Mouse (Mus musculus) stomach, postnatal 0 days (tissue): Measurements from ENCODE around the gene Plekha7. TPM values are rescaled to one million over a fixed set of nuclear protein-coding genes. Genes with fewer than 3 reads are reported as not detected.

Experiments used
- ATAC-seq: fragments of 200-750 bp; cut with Nextera tagmentation; 2 replicates; pipeline ENCODE4 v1.8.0; 2017; ENCODE audit not compliant: low FRiP score, low TSS enrichment
- DNase-seq: peaks from one replicate; pipeline ENCODE4 v3.0.0-alpha.2; 2016; ENCODE audit warnings: low spot score
- H3K27ac ChIP-seq: fragments of 300-500 bp; sonication (generic); replicated peaks from 2 replicates; pipeline ENCODE4 v1.5.1; 2014; ENCODE audit warnings: mild to moderate bottlenecking, control low read depth
- H3K27me3 ChIP-seq: fragments of 300-500 bp; sonication (generic); 2 replicates; pipeline ENCODE4 v1.6.1; 2014; ENCODE audit warnings: low read length; ENCODE audit not compliant: control insufficient read depth, insufficient read depth
- H3K36me3 ChIP-seq: fragments of 300-500 bp; sonication (generic); 2 replicates; pipeline ENCODE4 v1.6.1; 2014; ENCODE audit warnings: low read length, mixed read lengths; ENCODE audit not compliant: control insufficient read depth, insufficient read depth
- H3K4me1 ChIP-seq: fragments of 300-500 bp; sonication (generic); replicated peaks from 2 replicates; pipeline ENCODE4 v1.6.1; 2014; ENCODE audit warnings: antibody characterized with exemption; ENCODE audit not compliant: control insufficient read depth, insufficient read depth
- H3K4me2 ChIP-seq: fragments of 300-500 bp; sonication (generic); replicated peaks from 2 replicates; pipeline ENCODE4 v1.6.1; 2014; ENCODE audit warnings: low read depth, mild to moderate bottlenecking, control low read depth, moderate library complexity
- H3K4me3 ChIP-seq: fragments of 300-500 bp; sonication (generic); 2 replicates; pipeline ENCODE4 v1.5.1; 2014; ENCODE audit warnings: low read depth, low read length, control low read depth
- H3K9ac ChIP-seq: fragments of 300-500 bp; sonication (generic); 2 replicates; pipeline ENCODE4 v1.6.1; 2014; ENCODE audit warnings: mild to moderate bottlenecking, low read length, control low read depth, mixed read lengths
- H3K9me3 ChIP-seq: fragments of 300-500 bp; sonication (generic); 2 replicates; pipeline ENCODE4 v1.6.1; 2016; ENCODE audit warnings: low read length; ENCODE audit not compliant: control insufficient read depth
- CTCF ChIP-seq: IDR thresholded peaks from 2 replicates; pipeline ENCODE4 v1.5.1; 2016; ENCODE audit warnings: antibody characterized with exemption, low read depth, mild to moderate bottlenecking, moderate library complexity
- EP300 ChIP-seq: optimal IDR thresholded peaks from 2 replicates; pipeline ENCODE3; 2016; ENCODE audit warnings: antibody characterized with exemption
- WGBS: fragments of 180-500 bp; shearing (Covaris S2); extraction: QIAGEN DNeasy Blood & Tissue Kit; methylation state at CpG from one replicate; pipeline ENCODE4 v1.1.7; 2014; 5-methylcytosine and 5-hydroxymethylcytosine counted together
- polyA plus RNA-seq: library from polyadenylated mRNA; unstranded; fragments of >200 nt; fragmentation: Nextera tagmentation; extraction: Ambion mirVana; gene quantifications from 2 replicates; pipeline ENCODE4 v1.2.1, GENCODE M21; 2015

Plekha7 gene
- polyA plus RNA-seq, 1 experiment from 2014 or later, result 10.1 TPM

DNA sequence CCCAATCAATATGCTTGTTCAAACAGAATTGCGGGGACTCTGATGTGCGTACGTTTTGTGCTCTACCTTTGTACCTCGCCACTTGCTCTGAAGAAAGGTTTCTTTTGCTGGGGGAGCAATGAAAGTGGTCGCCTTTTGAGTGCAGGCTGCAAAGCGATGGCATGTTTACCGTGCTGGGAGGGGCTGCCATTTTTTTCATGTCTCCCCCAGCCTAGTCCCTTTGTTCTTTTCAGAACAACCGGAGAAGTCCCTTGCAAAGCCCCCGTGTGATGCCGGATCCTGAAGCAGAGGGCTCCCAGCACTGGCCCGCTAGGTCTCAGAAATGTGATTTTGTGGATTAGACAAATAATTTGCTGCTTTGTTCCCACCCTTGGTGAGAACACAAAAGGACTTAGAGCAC is 187.0 kb downstream of the Plekha7 start:
- H3K4me2 ChIP-seq, result no peak overlapping the region
- H3K9ac ChIP-seq, result no peak overlapping the region
- no peak for TF ChIP-seq EP300
- no peak for TF ChIP-seq CTCF
- no peaks in the 10 kb centered on the region for H3K36me3 ChIP-seq
- H3K9me3 ChIP-seq, result no peaks in the 10 kb centered on the region
- 54% methylated on average over 11 of the region's 11 CpGs for WGBS
- no peaks in the 10 kb centered on the region for H3K4me1 ChIP-seq
- no peaks in the 10 kb centered on the region for H3K27me3 ChIP-seq
- no peak overlapping the region for H3K27ac ChIP-seq
- H3K4me3 ChIP-seq, result no peak overlapping the region
- ATAC-seq, result no peak
- DNase-seq, result no peak

DNA sequence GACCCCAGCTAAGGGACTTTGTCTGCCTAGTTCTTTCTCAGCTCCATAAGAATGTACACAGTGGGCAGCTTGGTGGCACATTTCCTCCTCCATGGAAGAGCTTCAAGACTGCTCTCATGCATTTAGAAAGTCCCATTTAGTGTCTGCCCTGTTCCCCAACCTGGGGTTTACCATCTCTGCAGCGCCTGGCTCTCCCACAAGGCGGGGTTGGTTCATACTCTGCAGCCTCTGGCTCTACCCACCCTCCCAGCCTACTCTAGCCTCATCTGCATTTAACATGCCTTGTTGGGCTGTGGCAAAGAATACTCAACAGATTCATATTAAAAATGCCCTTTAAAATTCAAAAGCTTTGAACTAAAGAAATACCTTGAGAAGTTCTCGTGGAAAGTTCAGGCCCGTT is 187.4 kb downstream of the Plekha7 start:
- no peak overlapping the region for H3K9ac ChIP-seq
- no peak for TF ChIP-seq EP300
- no peak for TF ChIP-seq CTCF
- no peaks in the 10 kb centered on the region for H3K36me3 ChIP-seq
- H3K27me3 ChIP-seq, result no peaks in the 10 kb centered on the region
- 62% methylated on average over 4 of the region's 4 CpGs for WGBS
- no peak overlapping the region for H3K4me3 ChIP-seq
- no peaks in the 10 kb centered on the region for H3K9me3 ChIP-seq
- no peaks in the 10 kb centered on the region for H3K4me1 ChIP-seq
- DNase-seq, result no peak
- no peak for ATAC-seq
- no peak overlapping the region for H3K4me2 ChIP-seq
- H3K27ac ChIP-seq, result no peak overlapping the region

DNA sequence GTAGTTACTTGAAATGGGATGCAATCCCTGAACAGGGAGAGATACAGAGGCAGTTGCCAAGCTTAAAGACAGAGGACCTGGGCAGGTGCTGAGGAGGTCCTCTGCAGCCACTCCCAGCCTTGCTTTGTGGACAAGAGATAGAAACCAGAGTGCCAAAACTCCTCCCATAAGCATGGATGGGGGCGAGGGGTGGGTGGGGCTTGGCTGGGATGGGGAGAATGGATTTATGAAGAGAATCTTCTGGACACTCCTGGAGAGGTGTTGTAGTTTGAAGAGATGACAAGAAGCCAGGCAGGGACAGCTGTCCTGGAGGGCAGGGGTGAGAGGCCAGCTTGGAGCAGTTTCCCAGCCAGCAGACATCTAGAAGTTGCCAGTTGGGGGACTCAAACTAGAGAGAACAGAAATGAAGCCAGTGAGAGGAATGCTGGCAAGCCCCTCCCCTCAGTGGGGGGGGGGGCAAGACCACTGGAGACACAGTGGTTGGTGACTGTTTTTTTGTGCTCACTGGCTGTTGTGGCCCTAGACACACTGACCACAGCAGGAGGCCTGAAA is 188.8 kb downstream of the Plekha7 start:
- DNase-seq (peak; percentile 11), ATAC-seq (no peak)
- Histone ChIP-seq H3K4me3 (no peak overlapping the region), H3K36me3 (no peaks in the 10 kb centered on the region), H3K27ac (no peak overlapping the region), H3K4me2 (no peak overlapping the region), H3K27me3 (no peaks in the 10 kb centered on the region), H3K4me1 (no peaks in the 10 kb centered on the region), H3K9me3 (no peaks in the 10 kb centered on the region), H3K9ac (no peak overlapping the region)
- 81% methylated on average over 1 of the region's 1 CpGs for WGBS
- TF ChIP-seq EP300 (no peak), CTCF (no peak)

DNA sequence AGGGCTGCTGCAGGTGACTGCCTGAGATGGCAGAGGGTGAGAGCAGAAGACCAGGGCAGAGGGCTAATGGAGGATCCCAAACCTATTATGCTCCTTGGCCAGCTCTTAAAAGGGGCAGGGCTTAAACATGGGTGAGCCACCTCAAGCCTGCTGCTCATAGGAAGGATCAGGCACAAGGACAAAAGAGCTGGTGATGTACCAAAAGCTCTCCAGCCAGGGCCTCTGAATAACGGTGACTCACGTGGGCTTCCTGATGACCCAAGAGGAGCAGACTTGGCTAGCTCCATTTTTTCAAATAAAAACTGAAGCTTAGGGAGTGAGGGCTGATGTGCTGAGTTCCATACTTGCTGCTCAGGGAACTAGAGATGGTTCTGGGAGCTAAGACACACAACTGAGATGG is 192.2 kb downstream of the Plekha7 start:
- Histone ChIP-seq H3K36me3 (no peaks in the 10 kb centered on the region), H3K27me3 (no peaks in the 10 kb centered on the region), H3K4me3 (no peak overlapping the region), H3K9ac (no peak overlapping the region), H3K4me1 (no peaks in the 10 kb centered on the region), H3K4me2 (no peak overlapping the region), H3K27ac (no peak overlapping the region), H3K9me3 (no peaks in the 10 kb centered on the region)
- no peak for DNase-seq
- ATAC-seq, result no peak
- 69% methylated on average over 2 of the region's 2 CpGs for WGBS
- TF ChIP-seq EP300, result no peak
- TF ChIP-seq CTCF, result no peak

DNA sequence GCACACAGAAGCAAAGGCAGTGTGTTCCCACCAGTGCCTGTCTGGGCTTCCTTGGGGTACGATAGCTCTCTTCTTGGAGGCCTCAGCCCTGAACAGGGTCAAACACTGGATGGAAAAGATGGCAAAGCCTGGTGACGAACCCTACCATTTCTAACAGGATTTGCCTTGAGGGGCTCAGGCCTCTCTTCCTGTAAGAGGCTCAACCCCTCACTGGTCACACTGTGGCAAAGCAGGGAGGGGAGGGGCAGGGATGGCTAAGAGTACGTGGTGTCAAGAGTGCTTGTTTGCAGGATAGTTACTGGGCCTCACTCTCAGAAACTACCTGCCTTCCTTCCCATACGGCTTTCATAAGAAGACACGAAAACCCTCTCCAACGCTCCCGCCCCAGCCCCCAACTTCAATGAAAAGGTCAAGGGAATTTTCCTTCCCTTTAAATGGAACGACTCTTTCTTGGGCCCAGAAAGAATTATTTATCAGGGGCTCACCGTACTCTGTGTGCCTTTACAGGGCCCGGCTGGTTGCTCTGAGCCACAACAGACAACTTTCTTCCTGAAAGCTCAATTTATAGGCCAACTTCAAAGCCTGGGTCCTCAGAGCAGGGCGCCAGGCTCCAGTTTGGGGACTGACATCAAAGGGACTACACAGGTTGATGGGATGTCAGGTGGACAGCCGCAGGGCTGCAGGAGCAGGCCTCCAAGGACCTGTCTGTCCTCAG is 192.8 kb downstream of the Plekha7 start:
- Histone ChIP-seq H3K36me3 (no peaks in the 10 kb centered on the region), H3K9ac (no peak overlapping the region), H3K4me3 (no peak overlapping the region), H3K27me3 (no peaks in the 10 kb centered on the region), H3K9me3 (no peaks in the 10 kb centered on the region), H3K27ac (no peak overlapping the region), H3K4me1 (no peaks in the 10 kb centered on the region), H3K4me2 (no peak overlapping the region)
- ATAC-seq (no peak), DNase-seq (no peak)
- WGBS, result 75% methylated on average over 12 of the region's 12 CpGs
- TF ChIP-seq EP300, result no peak
- TF ChIP-seq CTCF, result no peak

DNA sequence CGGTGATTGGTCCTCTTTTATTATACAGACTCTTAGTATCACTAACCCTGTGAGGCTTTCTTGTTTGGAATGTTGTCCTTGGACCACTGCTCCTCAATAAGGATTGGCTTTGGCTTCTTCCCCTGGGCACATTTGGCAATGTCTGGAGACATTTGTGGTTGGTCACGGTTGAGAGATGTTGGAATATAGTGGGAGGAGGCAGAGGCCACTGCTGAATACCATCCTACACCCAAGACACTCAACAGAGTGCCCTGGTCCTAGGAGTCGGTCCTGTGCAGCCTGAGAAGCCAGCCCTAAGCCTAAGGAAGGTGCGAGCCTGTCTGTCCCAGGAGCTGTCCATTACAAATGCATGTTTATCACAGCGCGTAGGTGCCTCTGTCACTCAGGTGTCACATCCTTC is 196.6 kb downstream of the Plekha7 start:
- ATAC-seq (no peak; the same call in 1 of the 2 replicates), DNase-seq (no peak)
- WGBS, result 85% methylated on average over 6 of the region's 6 CpGs
- TF ChIP-seq CTCF (no peak), EP300 (no peak)
- H3K36me3 ChIP-seq, result no peaks in the 10 kb centered on the region
- H3K27ac ChIP-seq, result no peak overlapping the region
- no peak overlapping the region for H3K4me3 ChIP-seq
- H3K9ac ChIP-seq, result no peak overlapping the region
- H3K27me3 ChIP-seq, result no peaks in the 10 kb centered on the region
- no peaks in the 10 kb centered on the region for H3K4me1 ChIP-seq
- no peak overlapping the region for H3K4me2 ChIP-seq
- H3K9me3 ChIP-seq, result no peaks in the 10 kb centered on the region
